Mouse (Mus musculus) spleen, adult 18-20 months (tissue): ENCODE data around the gene Rbfox1.
A peak's percentile ranks its signal among the peaks of the same experiment; 100 is the strongest.

Experiments used
- DNase-seq, 2 experiments: peaks; one replicate each; pipeline ENCODE4 v3.0.0; 2022; ENCODE audit warnings: mixed read lengths in 2 of 2

Gene Rbfox1

DNA sequence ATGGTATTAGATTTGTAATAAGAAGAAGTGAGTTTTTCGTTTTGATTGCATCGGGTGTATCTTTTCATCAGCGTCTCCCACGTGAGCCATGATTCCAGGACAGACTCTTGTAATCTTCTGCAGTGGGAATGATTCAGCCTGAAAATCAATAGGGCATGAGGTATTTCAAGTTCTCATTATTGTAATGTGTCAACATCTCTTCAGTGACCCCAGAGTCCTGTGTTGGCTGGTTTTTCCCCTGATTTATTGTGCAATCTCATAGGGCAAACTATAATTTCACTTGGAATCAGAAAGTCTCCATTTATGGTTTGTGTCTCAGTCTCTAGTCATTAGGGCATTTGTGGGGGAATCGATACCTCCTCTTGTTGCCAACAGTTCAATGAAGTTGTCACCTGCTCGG lies 481.5 kb downstream of the Rbfox1 start:
- no peak for DNase-seq

DNA sequence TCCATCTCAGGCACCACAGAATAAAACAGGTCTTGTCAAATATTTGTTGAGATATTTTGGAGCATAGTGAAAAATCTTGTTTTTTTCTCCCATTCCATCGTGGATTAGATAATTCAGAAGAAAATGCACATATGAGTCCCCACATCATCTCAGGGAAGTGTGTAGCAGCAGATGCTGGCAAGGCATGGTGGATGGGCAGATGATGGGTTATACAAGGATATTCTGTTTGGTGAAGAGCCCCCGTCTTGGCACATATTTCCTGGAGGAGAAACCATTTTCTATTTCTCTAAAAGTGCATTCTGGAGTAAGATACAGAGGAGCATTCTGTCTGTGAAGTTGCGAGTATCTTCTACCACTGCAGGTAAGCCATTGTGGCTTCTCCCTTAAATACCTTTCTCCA lies 495.8 kb downstream of the Rbfox1 start:
- no peak for DNase-seq

DNA sequence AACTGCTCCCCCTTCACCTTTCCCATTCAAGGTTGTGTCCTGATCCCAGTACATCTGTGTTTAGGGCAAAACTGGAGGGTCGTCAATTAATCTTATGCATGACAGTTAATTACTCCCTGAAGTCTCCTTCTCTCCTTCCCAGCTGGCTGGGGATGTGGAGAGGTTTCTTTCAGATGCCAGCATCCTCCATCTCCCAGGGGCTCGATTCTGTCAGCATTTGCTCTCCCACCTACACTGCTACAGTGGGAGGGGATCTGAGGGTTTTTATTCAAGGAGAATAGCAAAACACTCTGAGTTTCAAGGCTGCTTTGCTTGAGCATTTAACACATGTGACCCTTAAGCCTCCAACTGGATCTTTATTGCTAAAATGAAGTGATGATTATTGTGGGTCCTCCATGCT lies 496.4 kb downstream of the Rbfox1 start:
- no peak for DNase-seq

DNA sequence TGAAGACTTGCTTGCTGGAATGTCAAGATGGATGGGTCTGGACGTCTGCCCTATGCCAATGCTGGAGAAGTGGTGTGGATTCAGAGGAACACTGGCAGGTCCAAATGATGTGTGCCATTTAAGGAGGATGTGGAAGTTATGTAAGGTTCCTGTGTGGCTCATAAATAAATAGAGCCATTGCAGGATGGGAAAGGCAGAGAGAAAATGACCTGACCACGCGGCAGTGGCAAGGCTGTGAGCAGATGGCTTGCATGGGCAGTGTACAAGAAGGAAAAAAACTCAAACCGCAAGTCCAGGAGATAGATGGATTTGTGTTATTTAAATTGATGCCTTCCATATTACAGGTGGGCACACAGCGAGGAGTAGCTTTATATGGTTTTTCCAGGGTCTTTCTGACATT lies 497.6 kb downstream of the Rbfox1 start:
- no peak for DNase-seq

DNA sequence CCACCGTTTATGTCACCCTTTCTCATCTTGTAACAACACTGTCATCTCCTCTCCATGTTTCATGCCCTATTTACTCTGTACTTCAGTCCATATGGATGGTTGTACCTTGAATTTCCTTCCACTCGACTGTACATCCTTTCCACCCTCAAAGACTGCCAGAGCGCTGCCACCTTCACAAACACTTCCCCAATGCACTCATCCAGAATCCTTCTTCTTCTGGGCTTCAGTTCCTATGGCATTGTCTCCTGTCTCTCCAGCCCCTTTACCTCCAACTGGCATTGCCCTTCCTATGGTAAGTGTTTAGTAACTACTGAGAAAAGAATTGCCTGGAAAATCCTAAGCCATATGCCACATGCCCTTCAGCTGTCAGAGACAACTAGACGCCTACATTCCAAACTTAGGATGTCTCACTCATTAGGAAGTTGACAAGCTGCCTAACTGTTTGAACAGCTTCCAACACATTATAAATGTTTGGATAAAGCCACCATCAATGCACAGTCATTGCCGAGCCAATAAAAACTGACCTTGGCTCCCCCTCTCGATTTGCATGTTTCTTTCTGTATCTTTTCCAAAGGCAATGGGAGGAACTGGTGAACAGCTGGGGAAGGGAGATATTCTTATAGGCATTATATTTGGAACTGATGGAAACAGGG lies 505.2 kb downstream of the Rbfox1 start:
- no peak for DNase-seq

DNA sequence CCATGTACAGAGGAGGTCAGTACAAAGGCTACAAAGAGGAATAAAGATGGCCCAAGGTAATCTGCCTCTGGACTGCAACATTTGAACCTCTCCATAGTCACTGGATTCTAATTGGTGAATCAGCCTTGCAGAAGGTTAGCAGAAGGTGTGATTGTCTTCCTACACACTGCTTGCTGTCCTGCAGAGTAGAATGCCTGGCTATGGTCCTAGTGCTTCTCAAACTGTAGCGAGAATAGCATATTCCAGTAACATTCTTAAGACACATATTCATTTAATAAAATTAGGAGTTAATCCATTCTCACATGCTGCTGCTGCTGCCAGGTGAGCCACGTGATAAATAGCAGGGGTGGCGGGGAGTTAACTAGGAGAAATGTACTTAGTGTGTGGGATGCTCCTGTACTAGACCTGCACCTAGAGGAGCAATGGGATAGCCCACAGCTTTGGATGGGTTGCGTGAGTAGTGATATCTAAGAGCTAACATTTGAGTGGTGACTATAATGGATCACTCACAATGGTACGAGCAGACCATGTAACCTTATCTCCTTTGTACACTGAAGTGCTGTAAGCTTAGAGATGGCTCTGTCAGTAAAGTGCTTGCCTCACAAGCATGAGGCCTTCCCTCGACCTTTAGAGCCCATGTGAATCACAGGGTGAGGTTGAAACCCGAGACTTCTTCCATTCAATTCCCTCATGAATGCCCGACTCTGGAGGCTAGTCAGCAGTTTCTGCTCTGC lies 511.7 kb downstream of the Rbfox1 start:
- DNase-seq: no peak

DNA sequence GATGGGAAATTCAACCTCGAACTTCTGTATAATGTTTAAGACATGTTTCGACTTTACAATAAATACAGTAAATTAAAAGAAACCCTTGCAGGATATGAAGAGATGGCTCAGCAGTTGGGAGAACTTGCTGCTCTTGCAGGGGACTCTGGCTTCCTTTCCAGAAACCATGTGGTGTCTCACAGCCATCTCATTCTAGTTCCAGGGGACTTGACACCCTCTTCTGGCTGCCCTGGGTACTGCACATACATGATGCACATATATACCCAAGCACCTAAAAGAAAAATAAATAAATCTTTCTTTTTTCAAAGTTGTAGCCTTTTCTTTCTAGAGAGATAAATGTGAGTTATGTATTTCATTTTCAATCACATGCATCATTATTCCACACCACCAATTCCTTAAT lies 512.5 kb downstream of the Rbfox1 start:
- DNase-seq: no peak

DNA sequence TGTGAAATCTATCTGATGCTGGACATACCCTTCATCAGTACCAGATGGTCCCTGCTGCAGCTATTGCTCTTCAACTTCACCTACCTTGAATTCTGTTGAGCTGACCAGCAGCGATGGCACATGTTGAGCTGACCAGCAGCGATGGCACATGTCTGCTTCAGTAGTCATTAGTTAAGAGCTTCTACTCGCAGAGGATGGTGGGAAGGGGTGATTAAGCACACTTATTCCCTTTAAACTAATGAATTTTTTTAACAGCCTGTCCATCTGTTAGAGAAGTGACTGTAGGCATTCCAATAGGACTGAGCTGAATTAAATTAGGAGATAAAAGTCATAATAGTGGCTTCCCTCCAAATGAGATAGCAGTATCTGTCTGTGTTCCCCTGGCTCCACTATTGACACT lies 517.7 kb downstream of the Rbfox1 start:
- DNase-seq: no peak

DNA sequence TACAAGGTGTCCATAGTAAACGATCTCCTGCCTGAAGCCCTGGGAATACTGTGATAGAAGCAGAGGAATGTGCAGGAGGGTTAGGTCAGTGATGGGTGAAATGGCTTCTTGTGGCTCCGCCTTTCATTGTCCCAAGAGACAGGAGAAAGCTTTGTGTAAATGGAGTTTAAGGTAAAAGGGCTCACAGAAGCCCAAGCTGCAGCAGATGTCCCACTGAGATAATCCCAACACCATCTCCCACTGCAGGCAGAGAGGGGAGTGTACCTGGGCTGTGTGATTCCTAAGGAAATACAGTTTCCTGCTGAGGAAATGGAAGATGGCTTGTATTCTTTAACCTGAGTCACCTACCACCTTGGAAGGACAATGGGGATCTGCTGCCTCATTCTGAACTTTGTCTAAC lies 529.7 kb downstream of the Rbfox1 start:
- no peak for DNase-seq

DNA sequence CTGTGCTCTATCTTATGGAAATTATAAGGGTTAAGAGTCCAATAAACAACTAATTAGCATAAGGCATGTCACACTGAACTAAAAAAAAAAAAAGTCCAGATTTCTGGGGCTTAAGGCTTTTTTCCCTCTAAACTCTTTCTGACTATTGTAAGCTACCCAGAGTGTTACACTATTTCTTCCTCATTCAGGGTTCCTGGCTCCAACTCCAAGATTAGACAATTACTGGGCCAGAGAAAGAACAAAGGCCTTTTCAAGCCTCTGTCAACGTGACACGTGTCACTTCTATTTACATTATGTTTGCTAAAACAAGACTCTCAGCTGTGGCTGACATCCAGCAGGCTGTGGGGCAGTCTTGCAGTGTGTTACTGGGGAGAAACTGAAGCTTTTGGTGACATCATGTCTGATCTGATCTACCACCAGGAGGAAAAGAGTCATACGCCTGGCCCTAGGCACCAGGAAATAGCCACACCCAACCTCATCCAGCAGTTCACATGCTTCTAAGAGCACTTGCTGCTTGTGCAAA lies 536.5 kb downstream of the Rbfox1 start:
- DNase-seq: no peak

DNA sequence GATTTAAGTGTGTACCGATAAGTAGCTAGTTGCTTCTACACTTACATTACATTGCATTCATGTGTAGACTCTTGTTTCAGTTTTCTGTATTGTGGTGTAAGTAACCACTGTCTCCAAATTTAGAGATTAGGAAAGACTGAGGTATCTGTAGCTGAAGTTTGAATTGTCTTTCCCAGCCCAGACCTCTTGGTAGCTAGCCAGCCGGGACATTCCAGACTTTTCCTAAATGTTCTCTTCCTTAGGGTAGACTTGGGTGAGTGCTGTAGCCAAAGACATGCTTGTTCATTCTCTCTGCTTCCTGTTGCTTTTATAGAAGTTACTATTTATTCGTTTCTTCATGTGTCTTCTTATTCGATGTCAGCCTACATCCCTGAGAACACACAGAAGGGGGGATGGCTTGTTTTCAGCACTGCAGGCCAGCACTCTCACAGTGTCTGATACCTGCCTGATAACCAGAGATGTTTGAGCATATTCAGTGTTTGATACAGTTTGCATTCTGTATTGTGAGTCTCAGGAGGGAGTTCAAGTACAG lies 538.8 kb downstream of the Rbfox1 start:
- no peak for DNase-seq

DNA sequence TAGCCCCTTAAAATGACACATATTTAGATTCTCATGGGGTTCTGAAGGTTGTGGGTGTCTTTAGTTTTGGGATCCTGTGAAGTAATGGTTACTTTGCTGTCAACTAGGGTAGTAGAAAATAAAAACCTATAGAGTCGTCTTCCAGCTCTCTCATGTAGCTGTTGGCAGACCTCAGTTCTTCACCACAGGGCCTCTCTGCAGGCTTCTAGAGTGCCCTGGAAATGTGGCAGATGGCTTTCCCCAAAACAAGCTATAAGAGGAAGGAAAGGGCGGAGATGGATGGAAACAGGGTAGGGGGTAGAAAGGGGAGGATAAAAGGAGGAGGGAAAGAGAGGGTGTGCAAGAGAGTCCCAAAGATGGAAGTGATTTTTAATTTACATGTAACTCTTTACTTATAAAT lies 539.6 kb downstream of the Rbfox1 start:
- no peak for DNase-seq

DNA sequence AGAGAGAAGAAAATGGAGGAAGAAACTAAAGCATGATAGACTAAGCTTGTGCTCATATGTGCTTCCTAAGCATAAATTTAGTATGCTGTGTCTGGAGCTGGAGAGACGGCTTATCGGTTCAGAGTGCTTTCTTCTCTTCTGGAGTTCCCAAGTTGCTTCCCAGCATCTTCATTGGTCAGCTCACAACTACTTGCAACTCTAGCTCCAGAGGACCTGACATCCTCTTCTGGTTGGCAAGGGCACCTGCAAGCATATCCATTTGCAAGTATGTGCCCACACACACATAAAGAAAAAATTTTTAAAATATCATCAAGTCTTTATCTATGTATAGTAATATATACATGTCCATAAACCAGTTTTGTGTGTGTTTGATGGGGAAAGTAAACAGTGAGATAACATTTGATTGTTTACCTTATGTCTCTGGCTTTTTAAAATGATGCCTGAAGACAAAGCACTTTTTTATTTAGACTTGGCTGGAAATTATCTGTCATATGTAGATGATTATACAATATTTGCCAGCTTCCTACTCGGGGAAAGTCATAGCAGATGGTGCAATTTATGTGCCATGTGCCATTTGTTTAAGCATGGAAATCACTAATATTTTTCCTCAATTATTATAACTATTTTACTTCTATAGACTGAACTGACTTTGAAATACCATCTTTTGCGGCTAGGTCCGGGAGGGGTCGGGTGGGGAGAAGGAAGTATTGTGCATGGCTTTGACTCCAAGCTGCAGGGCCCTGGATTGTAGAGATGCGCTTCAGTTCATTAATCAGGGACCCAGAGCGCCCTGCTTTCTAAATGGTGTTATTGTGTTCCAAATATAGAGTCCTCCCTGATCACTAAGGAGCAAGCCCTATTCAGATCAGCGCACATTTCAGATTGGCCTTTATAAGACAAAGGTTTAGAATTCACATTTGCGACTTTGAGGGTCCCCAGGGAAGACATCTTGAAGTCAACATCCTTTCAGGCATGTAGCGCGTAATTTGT lies 542.4 kb downstream of the Rbfox1 start:
- no peak for DNase-seq

DNA sequence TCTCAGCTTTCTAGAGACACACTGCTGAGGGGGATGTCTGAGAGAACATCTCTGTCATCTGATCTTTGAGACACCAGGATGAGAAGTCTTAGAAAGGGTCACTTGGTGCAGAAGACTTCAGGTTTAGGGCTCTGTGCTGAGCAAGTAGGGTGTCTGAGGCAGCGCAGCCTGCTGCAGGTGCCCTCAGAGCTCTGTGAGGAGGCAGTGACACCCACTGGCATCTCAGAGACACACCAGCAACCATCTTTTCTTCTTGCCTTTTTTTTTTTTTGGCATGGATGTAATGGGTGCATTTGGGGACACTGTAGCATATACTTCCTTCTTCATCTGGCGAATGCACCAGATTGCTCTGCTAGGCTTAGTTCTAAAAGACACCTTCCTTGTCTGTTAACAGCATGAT lies 545.8 kb downstream of the Rbfox1 start:
- no peak for DNase-seq

DNA sequence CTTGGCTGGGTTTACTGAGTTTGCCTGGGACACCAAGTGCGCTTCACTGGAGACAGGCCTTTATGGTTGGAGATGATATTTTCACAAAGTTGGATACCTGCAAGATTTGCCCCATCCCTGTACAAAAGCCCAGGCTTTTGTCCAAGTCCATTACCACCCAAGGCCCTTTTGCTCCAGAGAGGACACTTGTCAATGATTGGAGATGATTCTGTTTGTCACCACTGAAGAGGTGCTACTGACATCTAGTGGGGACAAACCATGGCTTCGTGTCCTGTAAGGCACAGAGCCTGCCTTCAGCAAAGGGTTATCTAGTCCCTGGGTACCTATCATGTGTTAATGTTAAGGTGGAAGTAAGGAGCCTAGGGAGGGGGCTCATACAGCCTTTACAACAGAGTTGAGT lies 551.3 kb downstream of the Rbfox1 start:
- DNase-seq: no peak

DNA sequence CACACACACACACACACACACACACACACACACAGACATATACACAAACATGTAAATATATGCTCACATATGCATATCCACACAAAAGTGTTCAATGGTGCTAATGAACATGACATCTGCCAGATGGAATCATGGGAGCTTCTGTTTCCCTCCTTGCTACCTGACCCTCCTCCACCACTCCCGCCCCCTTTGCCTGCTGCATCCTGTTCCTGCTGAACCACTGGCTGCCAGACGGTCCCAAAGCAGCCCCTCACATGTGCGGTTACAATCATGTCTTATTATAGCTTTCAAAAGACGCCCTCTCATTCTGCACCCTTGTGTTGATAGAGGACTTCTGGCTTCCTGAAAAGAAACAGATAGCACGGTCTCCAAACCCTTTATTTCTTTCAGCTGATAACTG lies 563.1 kb downstream of the Rbfox1 start:
- no peak for DNase-seq

DNA sequence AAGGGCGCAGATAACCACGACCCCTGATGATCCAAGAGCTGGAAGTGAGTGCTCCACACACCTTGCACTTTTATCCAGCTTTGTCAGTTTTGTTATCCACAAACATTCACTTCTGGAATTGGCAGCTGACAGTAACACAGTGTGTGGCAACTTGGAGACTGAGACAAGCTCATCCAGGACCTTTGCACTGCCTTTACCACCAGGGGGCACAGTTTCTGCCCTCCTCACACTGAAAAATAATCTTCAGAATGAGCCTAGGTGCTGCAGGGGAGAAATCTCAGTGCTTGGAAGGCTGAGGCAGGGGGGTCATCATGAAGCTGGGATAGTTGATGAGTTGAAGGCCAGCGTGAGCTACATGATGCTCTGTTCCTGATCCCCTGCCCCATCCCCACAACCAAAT lies 570.2 kb downstream of the Rbfox1 start:
- no peak for DNase-seq

DNA sequence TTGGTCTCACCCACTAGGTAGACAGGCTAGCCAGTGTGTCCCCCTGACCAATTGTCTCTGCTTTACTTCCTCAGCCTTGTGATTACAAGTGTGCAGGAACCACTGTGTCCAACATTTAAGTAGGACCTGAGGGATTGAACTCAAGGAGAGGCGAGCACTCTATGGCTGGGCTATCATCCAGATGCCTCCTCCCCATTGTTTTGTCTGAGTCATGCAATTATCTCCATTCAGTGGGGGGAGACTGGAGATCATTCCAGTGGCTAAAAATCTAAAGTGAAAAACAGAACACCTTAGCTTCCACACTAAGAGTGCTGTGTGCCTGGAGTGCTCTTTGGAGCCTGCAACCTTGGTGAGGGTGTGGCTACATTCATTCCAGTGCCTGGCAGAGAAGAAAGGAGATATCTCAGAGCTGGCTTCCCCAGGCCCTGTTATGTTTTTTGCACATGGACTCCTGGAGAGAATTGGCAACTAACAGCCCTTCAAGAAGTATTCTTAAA lies 594.0 kb downstream of the Rbfox1 start:
- no peak for DNase-seq

DNA sequence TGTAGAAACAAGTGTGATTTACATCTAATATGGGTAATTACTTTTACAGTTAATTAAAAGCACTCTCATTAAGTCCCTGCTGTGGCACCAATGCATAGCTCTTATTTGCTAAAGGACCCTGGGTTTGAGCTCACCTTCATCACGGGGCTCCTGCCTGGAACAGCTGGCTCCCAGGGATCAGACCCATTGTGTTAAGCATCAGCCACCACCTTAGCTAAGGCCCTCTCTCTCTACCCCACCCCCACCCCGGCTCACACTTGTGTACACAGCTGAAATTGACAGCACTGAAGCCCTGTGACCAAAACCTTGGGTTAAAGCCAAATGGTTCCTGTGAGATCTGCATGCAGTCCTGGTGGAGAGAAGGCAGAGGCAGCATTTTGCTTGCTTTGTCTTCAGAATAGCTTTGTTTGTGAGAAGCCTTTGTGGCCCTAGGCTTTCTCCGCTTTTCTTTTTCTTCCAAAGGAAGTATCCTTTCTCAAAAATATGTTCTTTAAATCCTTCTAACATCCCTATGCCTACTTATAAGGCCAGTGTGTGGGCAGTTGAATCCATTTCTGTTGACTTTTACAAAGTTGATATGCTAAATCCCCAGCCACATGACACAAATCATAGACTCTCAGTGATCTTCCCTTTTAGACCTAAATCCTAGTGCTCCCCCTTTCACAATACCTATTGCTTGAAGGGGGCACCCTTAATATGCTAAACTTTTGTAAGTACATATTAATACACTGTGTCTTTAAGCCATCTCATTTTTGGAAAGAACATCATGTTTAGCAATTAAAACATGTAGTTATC lies 594.7 kb downstream of the Rbfox1 start:
- no peak for DNase-seq

DNA sequence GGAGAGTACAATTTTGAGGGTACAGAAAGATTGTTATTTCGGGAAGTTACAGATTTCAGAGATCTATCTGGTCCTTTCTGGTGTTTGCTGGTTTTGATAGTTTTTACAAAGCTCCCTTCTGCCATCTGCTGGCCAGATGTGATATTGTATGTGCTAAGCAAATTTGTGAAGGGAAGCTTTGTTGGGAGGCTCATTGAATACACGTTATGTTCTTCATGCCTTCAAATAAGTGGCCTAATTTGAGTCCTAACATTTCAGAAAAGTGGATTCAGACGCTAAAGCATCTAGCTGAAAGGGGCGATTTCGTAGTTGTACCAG lies 595.2 kb downstream of the Rbfox1 start:
- DNase-seq: peak in 1 of 2 experiments; percentile 13

DNA sequence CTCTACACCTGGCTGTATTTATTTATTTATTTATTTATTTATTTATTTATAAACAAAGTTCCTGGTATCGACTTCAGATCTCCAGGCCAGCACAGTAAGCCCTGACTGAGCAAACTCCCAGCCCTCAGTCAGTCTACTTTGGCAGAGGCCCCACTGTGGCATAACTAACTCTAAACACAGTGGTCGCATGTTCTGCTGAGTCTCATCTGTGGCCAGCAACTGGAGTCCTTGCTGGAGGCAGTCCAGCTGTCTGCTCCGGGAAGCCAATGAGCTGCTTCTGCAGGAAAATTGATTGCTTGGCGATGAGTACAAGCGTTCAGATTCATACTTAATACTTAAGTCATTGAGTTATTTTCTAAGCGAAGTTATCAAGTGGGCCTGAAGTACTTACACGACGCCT lies 598.5 kb downstream of the Rbfox1 start:
- no peak for DNase-seq

DNA sequence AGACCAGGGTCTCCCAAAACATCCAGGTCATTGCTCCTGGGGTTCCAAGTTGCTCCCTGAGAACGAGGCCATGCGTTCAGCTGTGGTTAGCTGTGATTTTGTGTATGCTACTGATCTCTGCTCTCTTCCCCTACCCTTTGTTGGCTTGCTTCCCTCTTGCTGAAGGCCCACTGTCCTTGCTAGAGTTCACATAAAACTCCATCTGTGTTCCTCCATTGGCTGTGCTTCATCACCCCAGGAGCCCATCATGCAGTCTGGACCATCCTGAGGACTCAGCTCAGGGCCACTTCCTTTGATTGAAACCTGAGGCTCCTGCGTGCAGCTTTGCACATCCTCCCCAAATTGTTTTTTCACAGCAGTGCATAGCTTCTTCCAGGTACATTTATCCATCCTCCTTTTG lies 600.5 kb downstream of the Rbfox1 start:
- DNase-seq: no peak
